Mouse (Mus musculus): ENCODE data around the gene Metrn.

The Metrn gene

DNA sequence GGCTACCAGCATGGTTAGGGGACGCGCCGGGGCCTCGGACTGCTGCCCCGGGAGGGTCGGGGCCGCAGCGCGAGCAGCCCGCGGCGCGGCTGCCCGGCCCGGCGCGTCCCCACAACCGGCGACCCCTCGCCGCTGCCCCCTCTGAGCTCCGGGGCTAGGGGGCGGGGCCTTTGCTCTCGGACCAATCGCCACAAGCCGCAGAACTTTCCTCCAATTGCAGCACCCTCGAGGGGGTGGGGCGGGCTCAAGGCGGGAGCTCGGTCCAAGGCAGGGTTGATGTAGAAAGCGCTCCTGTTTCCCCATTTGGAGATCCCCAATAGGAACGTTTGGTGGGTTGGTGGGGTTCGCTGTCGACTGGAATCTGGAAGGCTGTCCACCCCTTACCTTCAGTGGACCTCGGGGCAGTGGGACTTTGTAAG, at the start of gene Metrn:
Metrn (minus strand) TSS at position 186 of the 419 bp plus-strand sequence.
- peak; percentile 82 to 91 for DNase-seq (ENCODE audit: low spot score in 2 of 2)

DNA sequence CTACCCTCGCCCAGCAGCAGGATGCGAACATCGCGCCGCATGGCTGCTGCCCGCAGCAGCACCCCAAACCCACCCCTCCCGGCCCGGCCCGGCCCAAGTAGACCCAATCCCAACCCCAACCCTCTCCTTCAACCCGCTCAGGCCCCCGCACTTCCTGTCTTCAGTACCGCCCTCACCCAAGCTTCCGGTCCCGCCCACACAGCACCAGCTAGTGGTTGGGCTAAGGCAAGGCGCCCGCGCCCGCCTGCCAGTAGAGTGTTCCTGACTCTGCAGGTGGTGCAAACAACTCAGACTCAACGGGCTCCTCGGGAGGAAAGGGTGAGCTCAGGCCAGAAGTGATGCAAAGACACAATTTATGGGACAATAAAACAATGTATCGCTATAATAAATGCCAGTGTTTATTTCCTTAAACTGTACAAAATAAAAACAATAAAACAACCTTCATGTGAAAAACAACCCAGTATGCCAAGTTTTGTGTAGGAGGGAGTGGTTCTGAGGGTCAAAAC, 47.5 kb upstream of the Metrn start, which contains the start of gene Rhot2:
Rhot2 (minus strand) TSS at position 456 of the 506 bp plus-strand sequence.
- DNase-seq (ENCODE audit: low spot score in 2 of 2), result peak; percentile 92 to 96

DNA sequence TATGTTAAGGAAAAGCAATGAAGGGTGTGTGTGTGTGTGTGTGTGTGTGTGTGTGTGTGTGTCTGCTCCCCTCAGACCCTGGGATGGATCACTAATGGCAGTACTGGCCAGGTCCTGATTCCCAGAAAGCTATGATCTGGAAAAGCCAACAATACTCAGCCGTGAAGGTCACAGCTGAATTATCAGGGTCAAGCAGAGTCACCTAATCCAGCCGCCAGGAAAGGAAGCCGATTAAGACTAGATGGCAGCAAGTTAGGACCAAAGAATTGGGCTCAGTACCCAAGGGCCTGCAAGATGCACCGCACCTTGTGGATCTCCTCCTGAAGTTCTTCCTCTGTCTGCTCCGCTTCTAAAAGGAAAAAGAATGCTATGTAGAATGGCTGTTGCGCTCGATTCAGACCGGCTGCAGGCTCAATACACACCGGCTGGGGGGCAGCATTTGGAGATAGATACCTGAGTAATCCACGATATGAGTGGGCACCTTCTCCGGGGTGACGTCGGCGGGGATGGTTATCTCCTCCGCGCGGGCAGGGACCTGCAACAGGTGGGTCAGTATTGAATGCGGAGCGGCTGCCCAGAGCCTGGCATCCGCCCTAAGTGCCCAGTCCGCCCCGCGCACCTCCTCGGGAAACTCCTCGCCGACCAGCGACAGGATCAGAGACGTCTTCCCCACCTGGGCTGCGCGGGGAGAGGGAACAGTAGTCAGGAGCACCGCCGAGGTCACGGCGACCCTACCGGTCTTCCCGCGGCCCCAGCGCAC, 46.9 kb upstream of the Metrn start:
- no peak for DNase-seq (ENCODE audit: low spot score in 2 of 2)

DNA sequence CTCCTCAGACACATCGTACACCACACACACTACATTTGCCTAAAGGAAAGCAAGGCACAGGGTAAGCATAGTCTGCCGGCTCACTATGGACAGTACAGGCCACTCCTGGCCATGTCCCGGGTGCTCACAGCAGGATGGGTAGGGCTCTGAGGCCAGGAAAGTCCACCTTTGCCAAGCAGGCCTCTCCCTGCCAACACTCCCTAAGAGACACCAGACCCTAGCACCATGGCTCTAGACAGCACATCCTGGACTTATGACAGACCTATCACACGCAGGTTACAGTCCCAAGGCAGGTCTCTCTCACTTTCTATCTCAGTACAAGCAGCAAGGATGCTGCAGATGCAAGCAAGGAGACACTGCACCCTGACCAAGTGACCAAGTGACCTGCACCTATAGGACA, 46.2 kb upstream of the Metrn start:
- DNase-seq (ENCODE audit: low spot score in 2 of 2), result no peak

DNA sequence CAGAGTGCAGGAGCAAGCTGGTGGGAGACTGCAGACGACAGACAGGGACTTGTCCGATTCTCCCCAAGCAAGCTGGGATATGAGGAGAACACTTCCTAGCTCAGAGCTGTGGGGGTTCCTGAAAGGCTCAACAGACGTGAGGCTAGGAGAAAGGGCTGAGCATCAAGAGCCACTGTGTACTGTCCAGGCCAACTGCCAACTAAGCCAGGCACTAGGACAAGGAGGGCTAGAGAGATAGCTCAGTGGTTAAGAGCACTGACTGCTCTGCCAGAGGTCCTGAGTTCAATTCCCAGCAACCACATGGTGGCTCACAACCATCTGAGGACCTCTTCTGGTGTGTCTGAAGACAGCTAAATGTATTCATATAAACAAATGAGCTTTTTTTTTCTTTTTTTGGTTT, 45.6 kb upstream of the Metrn start:
- no peak for DNase-seq (ENCODE audit: low spot score in 2 of 2)

DNA sequence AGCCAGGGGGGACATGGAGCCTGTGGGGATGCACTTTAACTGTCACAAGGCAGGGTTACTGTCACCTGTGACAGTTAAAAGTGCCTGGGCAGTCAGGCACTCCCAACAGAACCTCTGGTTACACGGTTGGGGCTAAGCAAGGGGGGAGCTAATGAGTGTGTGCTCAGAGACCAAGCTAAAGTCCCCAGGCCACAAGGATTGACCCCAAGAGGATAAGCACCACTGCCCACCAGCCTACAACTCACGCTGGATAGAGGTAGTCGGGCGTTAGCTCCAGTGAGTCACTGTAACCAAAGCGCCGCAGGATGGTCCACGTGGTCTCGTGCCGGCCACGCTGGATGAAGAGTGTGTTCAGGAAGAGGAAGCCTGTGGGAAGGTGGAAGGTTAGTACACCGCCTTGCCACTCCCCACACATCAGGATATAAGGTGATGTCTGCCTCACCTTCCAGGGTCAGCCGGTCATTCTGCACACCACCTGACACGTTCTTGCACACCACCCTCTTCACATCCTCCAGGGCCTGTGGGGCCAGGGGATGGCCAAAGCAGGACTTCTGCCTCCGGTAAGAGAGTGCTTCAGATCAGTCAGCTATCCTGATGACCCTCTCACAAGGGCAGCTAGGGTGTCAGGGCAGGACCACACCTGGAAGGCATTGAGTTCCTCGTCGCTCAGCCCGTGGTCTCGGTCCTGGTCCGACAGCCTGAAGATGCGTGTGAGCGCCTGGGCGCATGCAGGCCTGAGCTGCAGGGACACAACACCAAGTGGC, 44.4 kb upstream of the Metrn start, which contains the start of gene Gm20683:
Gm20683 (minus strand) TSS at position 647 of the 764 bp plus-strand sequence.
- no peak for DNase-seq (ENCODE audit: low spot score in 2 of 2)

DNA sequence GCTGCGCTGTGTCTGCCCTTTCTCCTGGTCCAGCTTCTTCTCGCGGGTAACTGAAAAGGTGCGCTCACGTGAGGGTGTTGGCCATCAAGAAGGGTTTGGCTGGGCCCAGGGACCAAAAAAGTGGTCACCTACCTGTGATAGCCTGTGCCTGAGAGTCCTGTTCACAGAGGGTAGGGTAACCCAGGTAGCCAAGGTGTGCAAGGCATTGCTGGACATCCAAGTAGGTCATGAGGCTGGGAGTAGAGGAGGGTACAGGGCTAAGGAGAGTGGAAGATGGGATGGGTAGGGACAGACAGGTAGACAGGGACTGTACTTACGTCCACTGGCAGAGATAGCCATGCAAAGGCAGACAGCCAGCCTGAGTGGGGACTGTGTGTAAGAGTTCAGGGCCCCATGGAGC, 43.6 kb upstream of the Metrn start:
- DNase-seq (ENCODE audit: low spot score in 2 of 2), result no peak

DNA sequence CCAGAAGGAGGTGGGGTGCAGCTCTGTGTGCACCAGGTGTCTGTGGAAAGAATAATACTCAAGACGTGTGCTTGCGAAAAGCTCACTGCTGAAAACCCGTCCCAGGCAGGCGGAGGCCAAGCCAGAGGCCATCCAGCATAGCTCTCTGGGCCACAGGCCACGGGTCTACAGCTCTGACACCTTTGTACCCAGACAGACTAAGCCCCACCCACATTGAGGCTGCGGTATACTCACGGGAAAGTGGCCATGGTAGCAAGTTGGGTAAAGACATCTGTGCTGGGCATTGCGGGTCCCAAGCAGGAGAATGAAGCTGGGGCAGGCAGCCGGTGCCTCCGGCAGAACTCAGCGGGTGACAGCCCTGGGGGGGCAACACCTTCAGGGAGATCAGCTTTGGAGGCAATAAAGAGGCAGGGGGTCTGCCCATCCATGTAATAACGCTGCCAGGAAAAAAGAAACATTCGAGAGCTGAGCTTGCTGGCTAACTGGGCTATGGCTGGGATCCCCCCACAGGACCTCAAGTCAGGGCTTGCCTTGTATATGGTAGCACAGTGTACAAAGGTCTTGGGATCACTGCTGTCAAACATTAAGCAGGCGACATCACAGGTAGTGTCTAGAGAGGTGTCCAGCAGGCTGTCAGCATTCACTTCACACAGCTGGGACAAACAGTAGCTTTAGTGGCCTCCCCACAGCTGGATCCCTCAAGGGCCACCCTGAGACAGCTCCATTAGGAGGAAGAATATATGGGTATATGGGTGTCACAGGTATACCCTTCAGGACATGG, 42.7 kb upstream of the Metrn start:
- no peak for DNase-seq (ENCODE audit: low spot score in 2 of 2)

DNA sequence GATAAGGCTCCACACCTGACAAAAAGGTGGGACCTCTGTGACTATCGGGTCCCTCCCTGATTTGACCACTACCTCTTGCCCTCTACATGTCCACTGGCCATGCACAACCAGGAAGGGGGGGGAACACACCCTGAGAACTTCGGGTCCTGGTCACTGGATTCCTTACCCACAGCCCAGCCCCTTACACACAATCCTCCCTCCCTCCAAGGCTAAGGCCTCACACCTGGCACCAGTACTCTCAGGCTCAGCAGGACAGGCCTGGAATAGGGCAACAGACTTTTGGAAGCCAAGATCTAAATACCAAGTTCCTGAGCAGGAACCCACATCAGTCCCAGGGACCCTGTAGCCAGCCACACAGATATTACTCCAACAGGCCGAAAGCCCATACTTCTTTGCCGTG, 42.0 kb upstream of the Metrn start:
- DNase-seq (ENCODE audit: low spot score in 2 of 2), result no peak

DNA sequence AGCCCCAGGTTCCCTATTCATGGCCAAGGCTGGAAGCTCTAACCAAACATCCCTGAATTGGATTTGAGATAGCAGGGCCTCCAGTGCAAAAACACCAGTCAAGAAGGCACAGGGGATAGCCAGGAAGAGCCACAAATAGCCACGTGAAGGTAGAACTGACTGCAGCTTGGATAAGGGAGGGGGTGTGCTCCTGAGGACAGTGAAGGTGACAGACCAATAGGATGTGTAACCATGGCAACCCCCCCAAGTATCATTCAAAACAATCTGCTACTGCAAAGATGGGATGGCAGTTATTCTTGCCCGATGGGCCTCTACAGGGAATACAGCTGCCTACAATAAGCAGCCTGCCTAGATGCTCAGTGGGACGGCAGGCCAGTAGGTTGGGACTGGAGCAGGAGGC, 40.6 kb upstream of the Metrn start:
- DNase-seq (ENCODE audit: low spot score in 2 of 2), result no peak

DNA sequence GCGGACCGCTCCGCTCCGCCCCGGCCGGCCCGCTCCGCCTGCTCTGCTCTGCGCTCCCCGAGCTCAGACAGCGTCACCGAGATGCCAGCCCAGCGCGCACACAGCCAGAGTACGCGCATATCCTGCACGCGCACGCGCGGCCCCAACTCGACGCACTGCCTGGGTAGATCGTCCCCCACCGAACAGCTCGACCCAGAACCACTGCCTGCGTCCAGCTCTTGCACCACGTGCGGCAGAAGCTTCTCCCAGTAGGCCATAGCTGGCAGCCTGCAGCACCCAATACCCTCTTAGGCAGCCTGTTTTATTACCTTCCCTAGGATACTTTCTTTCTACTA, 40.1 kb upstream of the Metrn start, which contains the start of gene Rhbdl1:
Rhbdl1 (minus strand) TSS at position 220 of the 335 bp plus-strand sequence.
- peak in 1 of 2 experiments; percentile 65 for DNase-seq (ENCODE audit: low spot score in 2 of 2)

DNA sequence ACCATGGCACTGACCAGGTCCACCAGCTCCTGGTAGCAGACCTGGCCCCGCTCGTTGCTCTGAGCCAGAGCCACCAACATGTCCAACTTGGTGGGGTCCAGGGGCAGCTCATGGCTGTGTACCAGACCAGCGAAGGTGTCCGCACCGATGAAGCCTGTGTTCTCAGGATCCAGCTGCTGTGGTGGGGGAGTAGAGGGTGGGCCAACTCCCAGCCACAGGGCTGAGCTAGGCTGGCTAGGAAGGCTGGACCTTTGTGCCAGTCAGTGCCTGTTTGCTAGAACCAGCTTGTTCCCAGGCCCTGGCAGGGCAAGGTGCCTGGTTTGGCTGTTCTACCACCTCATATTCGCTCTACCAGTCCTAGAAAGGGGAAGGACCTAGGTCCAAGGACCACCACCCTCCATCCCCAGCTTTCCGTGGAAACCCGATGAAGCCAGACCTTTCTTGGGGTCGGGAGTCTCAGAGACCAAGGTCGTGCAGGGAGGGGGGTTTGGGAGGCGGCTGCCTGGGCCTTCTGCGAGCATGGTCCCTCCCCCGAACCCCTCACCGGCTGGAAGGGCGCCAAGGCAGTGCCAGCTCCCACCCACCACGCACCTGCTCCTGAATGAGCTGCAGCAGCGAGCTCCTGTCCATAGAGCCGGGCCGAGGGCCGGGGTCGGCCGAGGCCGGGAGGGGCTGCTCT, 39.6 kb upstream of the Metrn start:
- no peak for DNase-seq (ENCODE audit: low spot score in 2 of 2)

DNA sequence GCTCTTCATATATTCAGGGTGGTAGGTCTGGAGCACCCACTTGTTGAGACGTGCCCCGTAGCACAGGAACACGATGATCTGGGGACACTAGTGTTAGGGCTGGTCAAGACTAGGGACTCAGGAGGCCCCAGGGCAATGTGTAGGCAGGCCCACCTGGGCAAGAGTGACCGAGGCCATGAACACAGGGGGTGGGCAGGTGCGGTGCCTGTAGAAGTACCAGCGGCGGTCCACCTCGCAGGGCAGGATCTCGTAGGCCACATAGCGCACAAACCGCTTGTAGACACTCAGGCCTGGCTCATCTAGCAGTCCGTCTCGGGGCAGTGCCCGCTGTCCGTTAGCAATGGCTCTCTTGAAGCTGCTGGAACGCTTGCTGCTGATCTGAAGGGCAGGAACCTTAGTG, 38.9 kb upstream of the Metrn start:
- DNase-seq (ENCODE audit: low spot score in 2 of 2), result no peak

DNA sequence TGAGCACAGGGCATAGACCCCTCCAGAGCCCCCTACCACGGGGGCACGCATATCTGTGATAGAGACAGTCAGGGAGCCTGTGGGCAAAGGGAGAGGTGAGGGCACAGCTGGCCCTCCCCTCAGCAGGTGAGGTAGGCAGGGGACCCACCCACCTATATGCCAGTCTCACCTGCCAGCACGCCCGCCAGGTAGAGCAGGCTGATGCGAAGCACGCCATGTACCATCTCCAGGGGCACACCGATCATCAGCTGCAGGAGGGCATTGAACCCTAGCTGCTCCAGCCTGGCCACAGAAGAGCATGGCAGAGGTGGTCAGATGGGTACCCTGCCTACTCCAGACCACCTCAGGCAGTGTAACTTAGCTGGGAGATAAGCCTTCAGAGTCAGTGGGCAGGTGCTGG, 38.4 kb upstream of the Metrn start:
- no peak for DNase-seq (ENCODE audit: low spot score in 2 of 2)

DNA sequence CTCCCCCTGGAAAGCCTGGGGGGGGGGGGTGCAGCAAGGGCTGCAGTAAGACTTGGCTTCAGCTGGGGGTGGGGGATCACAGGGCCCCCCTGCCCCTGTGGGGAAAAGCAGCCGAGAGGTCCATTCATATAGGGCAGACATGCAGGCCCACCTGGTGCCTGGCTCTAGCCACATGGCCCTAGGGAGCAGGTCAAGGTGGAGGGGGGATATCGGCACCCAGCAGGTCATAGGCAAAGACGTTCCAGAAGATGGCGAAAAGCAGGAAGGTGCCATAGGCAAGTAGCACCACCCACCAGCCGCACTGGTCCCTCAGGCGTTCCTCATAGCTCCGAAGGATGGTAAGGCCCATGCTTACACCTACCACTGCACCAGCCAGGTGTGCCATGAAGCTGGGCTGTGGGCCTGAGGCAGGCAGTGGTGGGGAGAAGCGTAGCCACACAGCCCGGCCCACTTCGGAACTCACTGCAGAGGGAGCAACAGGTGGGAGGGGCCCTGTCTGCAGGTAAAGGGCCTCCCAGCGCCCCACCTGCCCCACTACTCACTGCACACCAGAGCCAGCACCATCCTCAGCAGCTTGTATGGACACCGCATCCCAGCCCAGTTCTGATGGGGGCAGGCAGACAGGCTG, 37.8 kb upstream of the Metrn start:
- no peak for DNase-seq (ENCODE audit: low spot score in 2 of 2)

DNA sequence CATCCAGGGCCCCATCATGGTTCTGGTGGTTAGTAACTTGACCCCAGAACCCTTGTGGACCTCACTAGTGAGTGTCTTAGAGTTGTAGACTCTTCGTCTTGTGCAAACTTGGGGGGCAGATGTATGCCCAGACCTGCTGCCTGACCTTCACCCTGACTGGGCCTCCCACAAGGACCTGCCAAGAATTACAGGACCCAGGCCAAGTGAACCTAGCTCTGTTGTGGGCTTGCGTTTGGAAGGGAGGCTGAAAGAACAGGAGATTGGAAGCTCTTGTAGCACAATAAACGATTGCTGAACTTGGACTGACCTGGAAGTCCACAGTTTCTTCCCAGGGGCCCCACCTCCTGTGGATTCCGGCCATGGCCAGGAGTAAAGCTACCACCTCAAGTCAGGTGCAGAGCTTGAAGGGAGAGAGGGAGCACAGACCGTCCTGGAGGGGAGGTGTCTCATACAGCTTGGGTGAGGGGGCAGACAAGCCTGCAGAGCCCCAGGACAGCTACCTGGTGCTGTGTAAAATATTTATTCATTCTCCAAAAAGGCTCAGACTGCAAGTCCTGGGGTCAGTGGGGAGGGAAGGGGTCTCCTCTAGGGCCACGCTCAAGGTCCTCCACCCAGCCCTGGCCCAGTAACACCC, 37.1 kb upstream of the Metrn start:
- DNase-seq (ENCODE audit: low spot score in 2 of 2), result no peak

DNA sequence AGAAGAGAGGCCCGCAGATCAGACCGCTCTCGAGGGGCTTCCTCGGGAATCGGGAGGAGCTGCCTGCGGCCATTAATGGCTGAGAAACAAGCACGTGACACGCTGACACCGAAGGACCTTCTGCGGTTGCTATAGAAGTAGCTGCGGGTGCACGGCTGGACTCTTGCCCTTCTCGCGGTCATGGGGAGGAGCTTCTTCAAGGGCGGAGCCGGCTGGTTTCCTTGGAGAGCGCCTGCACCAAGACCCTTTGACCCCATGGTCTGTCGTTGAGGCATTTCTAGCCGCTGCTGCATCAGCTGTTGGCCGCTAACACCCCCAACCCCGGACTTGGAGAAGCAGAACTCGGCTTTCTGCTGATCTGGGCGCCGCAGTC, 36.3 kb upstream of the Metrn start, which contains the start of gene Stub1:
Stub1 (minus strand) TSS at position 114 of the 373 bp plus-strand sequence.
- peak; percentile 90 to 94 for DNase-seq (ENCODE audit: low spot score in 2 of 2)

DNA sequence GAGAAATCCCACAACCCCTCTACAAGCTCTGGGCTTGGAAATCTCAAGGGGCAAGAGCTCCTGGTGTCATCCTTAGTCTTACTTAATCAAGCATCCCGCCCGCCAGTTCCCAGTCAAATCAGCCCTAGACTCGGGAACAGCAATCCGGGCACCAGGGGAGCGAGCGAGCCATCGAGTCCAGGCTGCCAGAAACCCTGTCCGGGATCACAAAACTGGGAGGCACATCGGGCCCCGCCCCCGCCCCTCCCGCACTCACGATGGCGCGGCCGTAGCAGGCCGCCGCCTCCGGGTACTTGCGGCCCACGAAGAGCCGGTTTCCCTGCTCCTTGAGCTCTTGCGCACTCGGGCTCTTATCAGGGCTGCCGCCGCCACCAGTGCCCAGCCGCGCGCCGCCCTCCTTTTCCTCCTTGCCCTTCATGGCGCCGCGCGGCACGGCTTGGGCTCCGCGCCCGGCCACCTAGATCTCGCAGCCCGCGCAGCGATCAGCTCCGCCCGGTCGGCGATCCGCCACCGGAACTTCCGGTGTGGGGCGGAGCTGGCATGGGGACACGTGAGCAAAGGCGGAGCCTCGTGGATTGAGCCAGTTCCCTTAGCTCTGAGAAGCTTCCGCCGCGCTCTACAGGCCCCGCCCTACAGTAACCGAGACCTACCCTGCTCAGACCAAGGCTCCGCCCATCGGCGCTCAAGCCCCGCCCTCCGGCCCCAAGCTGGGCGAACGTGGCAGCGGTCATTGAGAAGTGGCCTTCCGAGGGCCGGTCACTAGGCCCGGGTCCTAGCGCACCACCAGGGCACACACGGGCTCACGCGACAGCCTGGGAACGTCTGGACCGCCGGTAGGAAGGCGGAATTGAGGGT, 35.7 kb upstream of the Metrn start:
- DNase-seq (ENCODE audit: low spot score in 2 of 2), result peak; percentile 99

DNA sequence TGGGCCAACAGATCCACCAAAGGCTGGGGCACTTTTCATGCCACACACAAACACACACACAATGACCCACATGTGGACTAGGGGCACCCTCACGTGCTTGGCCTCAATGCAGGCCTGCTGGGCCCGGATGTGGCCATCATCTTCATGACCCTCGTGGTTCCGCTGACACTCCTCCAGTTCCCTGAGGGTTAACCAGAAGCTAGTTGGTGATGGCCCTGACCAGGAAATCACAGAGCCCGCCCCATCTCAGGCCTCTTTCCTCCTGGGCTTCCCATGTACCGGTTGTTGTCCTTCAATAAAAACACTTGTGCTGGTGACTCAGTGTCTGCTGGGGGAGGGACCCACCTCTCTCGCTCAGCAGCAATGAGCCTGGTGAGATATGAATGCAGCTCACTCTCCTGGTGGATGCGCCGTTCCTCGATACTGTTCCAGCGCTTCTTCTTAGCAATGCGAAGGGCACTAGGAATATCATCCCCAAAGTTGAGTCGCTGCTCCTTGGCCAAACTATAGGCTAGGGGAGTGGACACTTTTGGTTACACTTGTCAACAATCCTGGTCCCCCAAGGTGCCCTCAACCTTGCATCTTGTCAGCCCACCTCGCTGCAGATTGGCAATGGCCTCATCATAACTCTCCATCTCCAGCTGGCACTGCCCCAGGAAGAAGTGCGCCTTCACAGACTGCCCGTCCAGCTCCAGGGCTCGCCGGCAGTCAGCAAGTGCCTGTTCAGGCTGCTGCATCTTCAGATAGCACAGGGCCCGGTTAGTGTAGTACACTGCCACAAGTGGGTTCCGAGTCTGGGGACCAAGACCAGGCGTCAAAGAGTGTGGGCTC, 34.7 kb upstream of the Metrn start:
- DNase-seq (ENCODE audit: low spot score in 2 of 2), result no peak
